Mouse (Mus musculus): ENCODE results near the gene Fam214b. TPM values are rescaled to one million over a fixed set of nuclear protein-coding genes. Genes with fewer than 3 reads are reported as not detected.

The Fam214b gene
- total RNA-seq (2023), result 8.6 TPM

DNA sequence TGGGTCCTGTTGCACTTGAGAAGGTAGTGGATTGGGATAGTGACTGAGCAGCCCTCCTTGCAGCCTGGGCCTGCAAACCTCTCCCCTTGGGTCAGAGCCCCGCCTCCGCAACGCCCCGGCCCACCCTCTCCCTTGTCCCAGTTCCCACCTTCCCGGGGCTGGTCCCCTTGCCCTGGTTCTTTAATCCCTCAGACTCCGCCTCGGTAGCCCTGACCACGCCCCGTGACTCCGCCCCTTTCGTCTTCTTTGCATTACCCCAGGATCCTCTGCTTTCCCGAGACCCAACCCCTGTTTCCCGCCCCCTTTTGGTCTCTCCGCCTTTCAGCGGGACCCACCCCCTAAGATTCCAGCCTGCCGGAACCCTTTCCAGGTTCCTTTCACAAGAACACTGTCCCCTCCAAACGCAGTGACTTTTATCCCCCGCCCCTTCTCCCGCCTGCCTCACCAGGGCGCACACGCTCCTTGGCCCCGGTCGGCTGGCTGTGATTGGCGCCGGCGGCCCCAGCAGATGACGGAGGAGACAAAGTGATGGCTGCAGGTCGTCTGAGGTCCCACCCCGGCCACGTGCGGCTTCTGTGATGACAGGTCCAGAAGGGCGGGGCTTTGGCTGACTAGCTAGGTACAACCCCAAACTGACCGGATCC lies at the start of gene Fam214b:
Gene Fam214b, minus strand, starts transcription at position 562 of the 644 bp plus-strand sequence.

DNA sequence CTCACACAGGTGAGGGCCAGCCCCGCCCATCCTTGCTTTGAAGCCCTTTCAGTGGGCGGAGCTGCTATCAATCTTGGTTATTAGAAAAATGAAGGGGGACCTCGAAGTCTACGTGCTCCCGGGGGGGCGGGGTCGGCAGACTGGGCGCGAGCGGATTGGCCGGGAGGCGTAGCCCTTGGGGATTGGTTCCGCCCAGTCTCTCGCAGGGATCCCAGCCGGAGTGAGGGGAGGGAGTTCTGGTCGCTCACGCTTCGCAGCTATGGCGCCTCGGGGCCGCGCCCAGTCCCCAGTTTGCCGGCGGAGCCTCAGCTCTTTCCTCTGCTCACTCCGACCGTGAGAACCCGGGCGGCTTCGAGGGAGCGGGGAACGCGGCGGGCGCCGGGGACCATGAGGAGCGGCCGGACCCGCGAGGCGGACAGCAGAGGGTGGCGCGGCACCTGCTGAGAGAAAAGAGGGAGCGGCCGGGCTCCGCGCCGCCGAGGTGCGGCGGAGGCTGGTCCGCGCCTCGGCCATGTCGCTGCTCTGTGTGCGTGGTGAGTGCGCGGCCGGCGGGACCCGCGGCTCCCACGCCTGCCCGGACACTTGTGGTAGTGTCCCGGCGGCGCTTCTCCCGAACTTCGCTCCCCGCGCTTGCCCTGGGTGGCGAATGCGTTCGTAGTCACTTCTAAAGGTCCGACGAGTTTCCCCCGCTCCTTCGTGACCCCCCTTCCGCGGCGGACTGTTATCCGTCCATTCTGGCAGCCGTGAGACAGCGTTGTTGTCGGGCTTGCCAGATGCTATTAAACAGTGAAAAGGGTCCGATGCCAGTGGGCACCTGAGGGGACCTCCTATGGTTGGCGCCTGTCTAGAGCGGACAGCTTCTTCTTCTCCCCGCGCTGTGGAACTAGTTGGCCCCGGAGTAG lies 13.0 kb upstream of the Fam214b start, which contains the start of gene Unc13b:
Gene Unc13b, plus strand, starts transcription at position 201 of the 902 bp plus-strand sequence.

DNA sequence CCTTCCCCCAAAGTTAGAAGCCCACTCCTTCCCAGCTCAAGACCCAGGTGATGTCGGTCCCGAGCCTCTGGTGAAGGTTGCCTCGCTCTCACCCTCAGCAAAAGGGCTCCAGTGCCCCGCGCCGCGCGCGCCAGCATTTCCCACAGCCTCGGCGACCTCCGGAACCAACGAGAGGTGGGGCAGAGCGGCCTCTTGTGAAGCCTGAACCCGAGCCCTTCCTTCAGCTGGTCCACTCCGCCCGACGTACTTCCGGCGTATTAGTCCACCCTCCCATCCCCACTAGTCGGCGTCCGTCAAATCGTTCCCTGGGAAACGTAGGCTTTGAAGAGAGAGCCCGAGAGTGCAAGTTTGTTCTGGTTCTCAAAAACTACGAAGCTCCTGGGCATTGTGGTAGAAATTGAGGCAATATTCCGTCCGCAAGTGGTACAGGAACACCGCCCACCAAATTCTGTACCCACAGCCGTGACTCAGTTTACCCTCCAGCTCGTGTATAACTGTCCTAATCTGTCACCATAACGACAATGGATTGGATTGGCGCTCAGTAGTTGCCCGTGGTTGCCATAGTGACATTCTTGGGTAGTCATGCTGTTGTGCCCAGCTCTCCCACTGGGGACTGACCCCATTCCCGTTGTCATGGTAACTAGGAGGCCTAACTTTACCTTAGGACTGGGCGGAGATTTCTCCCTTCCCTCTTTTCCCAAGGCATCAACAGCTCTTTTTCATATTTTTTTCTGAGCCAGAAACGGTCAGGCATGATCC lies 14.6 kb downstream of the Fam214b start, which contains the start of gene Stoml2:
Gene Stoml2, minus strand, starts transcription at position 474 of the 759 bp plus-strand sequence.

DNA sequence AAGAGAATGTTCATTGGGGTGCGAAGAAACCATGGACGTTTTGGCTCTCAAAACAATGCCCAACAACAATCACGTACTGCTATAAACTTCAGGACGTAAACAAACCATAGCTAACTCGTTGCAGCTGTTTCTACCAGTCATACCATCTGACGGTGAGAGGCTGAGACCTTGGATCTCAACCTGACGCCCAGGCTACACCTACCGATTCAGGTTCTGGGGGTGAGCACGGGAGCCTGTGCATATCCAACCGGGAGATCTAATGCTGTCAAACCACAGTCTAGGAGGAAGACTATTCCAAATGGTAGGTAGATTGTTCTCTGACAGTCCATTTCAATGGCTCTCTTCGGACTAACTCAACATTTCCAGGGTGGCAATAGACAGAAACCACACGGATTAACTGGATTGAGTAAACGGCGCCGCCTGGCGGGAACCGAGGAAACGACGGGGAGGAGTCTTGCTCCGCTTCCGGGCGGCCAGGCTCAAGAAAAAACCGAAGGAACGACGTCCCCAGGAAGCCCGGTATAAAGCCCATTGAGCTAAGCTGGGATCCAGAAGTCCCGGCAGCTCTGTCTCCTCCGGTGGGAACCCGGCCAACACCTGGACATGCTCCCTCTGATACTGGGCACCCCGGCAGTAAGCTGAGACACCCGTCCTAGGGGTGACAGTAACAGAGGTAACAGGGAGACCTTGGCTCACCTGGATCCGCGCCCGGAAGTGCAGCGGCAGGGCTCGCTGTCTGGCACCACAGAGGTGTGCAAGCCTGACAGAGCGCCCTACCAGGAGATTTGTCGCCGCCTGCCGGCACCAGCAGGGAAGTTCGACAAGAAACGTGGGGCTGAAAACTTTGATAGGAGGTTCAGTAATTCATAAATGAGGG lies 20.7 kb downstream of the Fam214b start, which contains the start of gene Pigo:
Gene Pigo, minus strand, starts transcription at position 736 of the 877 bp plus-strand sequence.

DNA sequence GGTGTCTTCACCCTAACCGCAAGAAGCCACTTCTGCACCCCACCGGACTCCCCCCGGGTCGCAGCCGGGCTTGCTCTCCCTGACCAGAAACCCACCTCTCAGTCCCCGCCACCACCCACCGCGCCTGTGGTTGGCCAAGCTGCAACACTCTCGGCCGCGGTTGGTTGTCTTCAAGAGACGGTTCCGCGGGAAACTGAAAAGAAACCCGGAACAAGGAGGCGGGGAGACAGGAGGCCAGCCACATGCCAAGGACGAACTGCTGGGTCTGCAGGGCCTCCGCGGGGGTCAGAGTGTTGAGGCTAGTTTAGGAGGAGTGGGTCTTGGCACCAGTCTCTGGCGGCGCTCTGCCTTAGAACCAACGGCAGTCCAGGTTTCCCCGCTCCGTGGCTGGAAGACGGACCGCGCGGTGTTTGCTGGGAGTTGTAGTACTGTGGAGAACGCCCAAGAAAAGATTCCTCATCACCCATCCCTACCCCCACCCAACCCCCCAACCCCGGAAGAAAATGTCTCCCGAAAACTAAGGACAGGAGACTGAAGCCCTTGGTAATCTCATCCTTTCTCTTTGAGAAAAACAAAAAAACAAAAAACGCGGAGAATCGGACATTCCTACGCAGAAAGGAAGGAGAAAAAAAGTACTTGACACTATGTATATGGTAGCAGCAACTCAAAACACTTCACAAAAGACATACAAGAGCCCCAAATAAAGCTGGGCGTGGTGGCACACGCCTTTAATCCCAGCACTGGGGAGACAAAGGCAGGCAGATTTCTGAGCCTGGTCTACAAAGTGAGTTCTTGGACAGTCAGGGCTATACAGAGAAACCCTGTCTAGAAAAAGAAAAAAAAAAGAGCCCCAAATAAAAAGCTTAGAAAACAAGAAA lies 35.6 kb downstream of the Fam214b start, which contains the start of gene Fancg:
Gene Fancg, minus strand, starts transcription at position 346 of the 878 bp plus-strand sequence.

DNA sequence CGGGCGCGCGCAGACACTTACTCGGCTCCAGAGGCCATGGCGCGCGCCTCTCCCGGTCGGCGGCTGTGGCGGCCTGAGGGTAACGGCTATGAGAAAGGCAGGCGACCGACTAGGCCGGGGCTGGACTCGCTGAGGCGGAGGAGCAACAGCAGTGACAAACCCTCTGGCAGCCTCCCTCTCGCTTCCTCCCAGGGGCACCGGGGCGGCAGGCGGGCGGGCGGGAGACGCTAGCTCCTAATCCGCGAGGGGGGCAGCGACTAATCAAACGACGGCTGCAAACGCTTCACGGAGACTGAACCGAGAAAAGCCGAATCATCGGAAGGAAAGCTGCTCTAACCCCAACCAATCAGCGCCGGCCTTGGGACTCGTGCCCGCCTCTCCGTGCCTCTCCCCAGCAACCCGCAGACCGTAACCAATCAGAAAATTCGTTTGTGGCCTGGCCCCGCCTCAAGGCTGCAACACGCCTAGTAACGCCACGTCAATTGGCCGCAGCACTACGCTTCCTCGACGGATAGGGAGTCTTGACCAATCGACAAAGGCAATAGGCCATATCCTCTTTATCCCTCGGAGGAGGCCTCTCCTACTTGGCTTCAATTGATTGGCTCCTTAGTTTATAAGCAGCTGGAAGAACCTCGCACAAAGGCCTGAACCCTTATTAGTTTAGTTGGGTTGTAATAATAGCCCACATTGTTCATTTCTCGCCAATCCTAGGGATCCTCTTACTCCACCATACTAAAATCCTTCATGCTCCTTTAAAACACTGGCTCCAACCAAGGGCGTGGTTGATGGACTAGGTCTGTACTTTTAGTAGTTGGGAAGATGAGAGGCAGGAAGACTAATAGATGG lies 45.7 kb downstream of the Fam214b start, which contains the start of gene Vcp:
Gene Vcp, minus strand, starts transcription at position 367 of the 846 bp plus-strand sequence.

Other genes starting within 250 kb of the Fam214b start
- not detected for gene Fam205a1, start 192.3 kb downstream of the Fam214b start, total RNA-seq (2023)
- not detected for gene Gm12394, start 189.4 kb downstream of the Fam214b start, total RNA-seq (2023)
- not detected for gene Fam205c, start 172.0 kb downstream of the Fam214b start, total RNA-seq (2023)
- not detected for gene Phf24, start 129.6 kb downstream of the Fam214b start, total RNA-seq (2023)
- gene Dnajb5, start 96.4 kb downstream of the Fam214b start, total RNA-seq (2023), result 23.1 TPM
- not detected for gene 1700022I11Rik, start 76.6 kb downstream of the Fam214b start, total RNA-seq (2023)
- gene Vcp, start 45.7 kb downstream of the Fam214b start, total RNA-seq (2023), result 105 TPM
- gene Fancg, start 35.7 kb downstream of the Fam214b start, total RNA-seq (2023), result 22.3 TPM
- 46.0 TPM for gene Pigo, start 20.4 kb downstream of the Fam214b start, total RNA-seq (2023)
- 67.9 TPM for gene Stoml2, start 14.5 kb downstream of the Fam214b start, total RNA-seq (2023)
- gene Unc13b, start 12.7 kb upstream of the Fam214b start, total RNA-seq (2023), result 0.80 TPM
- not detected for gene Atp8b5, start 220.9 kb upstream of the Fam214b start, total RNA-seq (2023)